Mouse (Mus musculus) c-Kit-positive CD71-negative TER-119-negative erythroid progenitor cells, embryonic 14.5 days (primary cell): Measurements from ENCODE around the gene Slc39a2.
A peak's percentile ranks its signal among the peaks of the same experiment; 100 is the strongest.
"Not testable (repeated sequence)": the region's sequence is repeated elsewhere in the genome, so short reads cannot be mapped to it uniquely, and the experiment has no call there.

Source experiments
- DNase-seq: peaks from one replicate; pipeline ENCODE4 v3.0.0-alpha.2; 2013; ENCODE audit warnings: low read depth

The Slc39a2 gene

DNA sequence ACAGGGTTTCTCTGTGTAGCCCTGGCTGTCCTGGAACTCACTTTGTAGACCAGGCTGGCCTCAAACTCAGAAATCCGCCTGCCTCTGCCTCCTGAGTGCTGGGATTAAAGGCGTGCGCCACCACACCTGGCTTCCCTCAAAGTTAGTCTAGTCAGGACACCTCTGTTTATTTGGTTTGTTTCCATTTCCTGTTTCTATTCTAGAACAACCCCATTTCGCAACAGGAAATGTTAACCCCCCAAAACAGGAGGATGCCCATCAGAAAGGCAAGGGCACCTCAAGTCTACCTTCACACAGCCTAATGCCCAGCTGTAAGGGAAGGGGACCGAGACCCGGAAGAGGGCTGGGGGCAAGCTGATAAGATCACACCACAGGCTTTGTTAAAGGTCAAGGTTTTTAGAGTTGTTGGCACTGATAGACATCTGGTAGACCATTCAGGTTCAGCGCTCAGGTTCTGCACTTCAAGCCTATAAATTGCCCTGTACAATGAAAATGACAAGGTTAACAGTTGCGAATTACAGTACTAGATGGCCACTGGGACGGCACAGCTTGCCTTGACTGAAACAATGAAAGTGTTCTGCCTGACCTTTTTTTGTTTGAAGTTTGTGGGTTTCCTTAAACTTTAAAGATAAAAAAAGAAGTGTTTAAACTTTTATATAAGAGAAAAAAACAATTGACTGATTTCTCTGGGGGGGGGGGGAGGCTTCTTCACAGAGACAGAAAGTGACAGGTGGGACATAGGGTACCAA, at the start of gene Slc39a2:
Gene Slc39a2, plus strand, starts transcription at position 699 of the 749 bp plus-strand sequence.
- no peak for DNase-seq

DNA sequence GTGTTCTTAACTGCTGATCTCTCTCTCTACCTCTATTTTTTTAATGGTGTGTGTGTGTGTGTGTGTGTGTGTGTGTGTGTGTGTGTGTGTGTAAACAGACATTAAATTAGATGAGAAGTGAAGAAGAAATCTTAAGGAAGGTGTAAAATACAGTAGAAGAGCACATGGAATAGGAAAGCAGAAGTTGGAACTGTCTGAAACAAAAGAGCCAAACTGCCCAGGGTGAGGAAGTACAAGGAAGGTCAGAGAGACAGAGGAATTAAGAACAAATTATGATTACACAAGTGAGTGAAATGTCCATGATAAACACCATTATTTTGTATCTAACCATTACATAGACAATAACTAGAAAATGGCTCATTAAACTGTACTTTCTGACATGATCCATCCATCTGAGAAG, 48.8 kb upstream of the Slc39a2 start:
- no peak for DNase-seq

DNA sequence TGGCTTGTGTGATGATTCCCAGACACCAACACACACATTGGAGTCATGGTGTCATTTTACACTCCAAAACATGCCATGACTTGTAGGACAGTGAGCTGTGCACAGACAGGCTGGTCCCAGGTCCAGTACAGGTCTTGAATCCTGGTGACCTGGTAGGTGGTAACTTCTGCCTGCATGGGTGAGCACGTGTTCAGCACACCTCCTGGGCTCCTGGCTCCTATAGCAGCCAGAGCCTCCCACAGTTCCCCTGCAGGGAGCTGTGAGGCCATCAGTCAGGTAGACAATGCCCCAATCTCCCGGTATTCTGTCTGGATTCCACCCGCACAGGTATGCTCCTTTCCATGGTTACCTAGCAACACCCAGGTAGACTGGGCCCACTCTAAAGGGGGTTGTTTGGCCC, 46.1 kb upstream of the Slc39a2 start:
- no peak for DNase-seq

- DNase-seq: not testable (repeated sequence)
These were observed 41.7 kb upstream of the Slc39a2 start for GRCm38 (mm10) chr14:51851006-51851405.

GRCm38 (mm10) chr14:51853399-51853798, 39.3 kb upstream of the Slc39a2 start, which contains the start of gene Ear6:
Gene Ear6, plus strand, starts transcription at chr14:51853699.
- no peak for DNase-seq

GRCm38 (mm10) chr14:51855280-51855679, 37.4 kb upstream of the Slc39a2 start:
- DNase-seq: not testable (repeated sequence)

DNA sequence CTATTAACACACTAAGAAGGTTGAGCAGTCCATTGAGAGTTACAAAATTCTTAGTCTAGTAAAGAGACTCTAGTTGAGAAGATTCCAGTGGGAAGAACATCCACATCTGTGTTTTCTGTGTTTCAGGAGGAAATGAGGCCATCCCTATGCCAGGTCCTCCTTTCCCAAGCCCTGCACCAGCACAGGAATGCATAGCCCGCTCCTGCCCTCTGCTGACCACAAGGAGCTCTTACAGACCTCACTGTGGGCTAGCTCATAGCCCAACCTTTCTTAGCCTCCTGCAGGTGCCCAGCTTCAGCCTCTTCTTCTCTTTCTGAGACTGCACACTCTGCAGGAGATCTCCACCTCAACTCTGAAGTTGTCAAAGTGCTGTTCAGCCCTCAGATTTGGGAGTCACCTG, 29.1 kb upstream of the Slc39a2 start:
- DNase-seq: not testable (repeated sequence)

- DNase-seq: no peak
These were observed 21.9 kb upstream of the Slc39a2 start for GRCm38 (mm10) chr14:51870756-51871155.

GRCm38 (mm10) chr14:51871741-51872140, 20.9 kb upstream of the Slc39a2 start:
- no peak for DNase-seq

- DNase-seq: no peak
These were observed 15.2 kb upstream of the Slc39a2 start for GRCm38 (mm10) chr14:51877517-51877916.

GRCm38 (mm10) chr14:51883527-51884030, 9.1 kb upstream of the Slc39a2 start:
- DNase-seq: peak; percentile 89

DNA sequence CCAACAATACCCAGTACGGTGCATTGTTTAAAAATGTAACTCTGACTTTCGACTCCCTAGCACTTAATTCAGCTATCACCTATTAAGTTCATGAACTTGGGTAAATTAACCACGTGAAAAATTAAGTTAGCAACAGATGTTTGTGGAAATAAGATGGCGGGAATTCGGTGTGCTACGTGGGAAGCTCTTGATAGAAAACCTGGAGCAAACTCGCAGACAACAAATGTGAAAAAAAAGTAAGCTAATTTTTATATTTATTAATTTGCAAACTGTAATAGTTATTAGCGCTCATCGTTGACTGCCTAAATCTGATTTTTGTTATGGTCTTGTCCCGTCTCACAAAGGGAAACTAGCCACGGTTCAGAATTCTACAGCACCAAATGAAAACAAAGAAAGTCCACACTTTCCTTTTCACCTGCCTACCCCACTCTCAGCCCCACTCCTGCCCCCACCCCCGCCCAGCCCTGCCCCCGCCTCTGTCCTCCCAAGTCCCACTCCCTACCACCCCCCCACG, 8.6 kb upstream of the Slc39a2 start:
- DNase-seq: no peak

DNA sequence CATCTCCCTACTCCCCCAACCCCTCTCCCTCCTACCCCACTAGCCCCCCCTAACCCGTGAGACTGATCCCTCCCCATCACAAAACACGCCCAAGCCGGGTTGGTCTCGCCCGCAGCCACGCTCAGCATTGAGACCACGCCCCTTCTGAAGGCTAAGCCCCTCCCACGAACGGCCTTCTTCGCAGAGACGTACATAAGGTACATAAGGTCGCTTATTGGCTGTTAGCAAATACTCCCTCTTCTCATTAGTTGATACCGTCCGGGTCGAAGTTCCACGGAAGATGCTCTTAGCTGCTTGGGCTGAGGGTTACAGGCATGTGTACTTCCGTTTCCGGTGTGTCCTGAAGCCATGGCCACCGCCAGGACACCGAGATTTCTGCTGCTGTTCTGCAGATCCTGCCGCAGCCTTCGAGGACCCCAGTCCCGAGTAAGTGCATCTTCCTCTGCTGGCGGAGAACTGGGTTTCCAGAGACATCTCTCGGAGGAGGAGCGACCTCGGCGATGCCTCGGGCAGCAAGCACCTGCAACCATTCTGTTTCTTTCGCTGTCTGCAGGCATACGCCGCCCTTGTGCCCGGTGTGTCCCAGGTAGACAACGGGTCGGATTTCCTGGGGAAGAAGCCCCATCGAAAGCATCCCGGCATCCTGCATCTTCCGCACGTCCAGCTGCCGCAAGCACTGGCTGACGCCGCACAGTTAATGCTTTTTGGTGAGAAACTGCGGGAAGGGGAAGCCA, 7.9 kb upstream of the Slc39a2 start, which contains the start of gene Mettl17:
Gene Mettl17, plus strand, starts transcription at position 245 of the 734 bp plus-strand sequence.
- DNase-seq: peak; percentile 90

DNA sequence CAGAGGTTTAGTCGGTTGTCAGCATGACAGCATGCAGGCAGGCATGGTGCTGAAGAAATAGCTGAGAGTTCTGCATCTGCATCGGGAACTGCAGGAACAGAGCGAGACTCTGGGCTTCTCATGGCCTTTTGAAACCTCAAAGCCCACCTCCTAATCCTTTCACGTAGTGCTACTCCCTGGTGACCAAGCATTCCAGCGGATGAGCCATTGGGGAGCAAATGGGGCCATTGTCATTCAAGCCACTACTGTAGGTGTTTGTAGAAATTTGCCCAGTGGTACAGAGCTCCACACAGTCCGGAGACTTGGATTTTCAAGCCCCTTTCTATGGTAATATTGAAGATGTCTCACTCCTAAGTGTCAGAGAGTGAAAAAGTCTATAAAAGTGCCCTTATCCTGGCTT, 6.6 kb upstream of the Slc39a2 start:
- no peak for DNase-seq

DNA sequence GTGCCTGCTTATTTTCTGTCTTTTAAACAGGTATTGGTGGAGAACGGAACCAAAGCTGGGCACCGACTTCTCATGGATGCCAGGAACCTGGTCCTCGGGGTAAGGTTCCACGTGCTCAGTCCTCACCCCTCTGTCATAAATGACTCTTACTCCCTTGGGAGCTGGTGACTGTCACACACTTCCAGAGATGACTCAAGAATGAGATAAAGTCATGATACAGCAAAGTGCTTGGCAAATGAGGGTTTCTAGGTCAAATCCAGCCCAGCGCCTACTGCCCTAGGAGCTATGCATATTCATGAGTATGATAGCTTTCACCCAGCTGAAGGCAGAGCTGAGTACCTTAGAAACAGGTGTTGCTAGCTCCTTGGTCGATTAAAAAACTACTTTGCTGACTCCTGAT, 2.9 kb upstream of the Slc39a2 start:
- DNase-seq: no peak

DNA sequence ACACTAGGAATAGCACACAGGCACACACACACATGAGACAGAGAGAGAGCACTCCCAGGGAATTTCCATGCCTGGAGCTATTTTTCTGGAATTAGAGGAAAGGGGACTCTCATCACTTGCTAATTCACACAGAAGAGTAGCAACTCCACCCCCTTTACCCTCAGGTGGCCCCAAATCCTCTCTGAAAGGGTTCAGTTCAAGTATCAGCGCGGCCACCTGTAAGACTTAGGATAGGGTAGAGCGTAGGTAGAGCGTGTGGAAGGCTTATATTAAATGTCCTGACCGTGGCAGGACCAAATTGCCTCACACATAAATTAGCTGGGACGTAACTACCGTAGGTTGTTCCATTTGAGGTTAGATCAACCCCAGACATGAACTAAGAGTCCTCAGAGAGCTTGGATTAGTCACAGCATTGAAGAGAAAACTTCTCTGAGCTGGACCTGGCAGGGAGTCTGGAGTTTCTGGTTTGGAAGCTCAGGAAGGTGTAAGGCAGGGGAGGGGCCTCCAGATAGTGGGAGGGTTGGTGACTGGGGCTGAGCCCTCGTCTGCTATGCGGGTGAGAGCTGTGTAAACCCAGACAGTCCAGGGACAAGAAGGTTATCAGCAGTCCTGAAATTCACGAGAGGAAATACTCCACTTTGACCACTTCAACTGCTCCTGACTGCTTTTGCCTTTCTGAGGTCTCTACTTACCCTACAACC, 555 bp downstream of the Slc39a2 start:
- DNase-seq: no peak

- no peak for DNase-seq
These were observed 1.1 kb downstream of the Slc39a2 start for GRCm38 (mm10) chr14:51893809-51894208.

DNA sequence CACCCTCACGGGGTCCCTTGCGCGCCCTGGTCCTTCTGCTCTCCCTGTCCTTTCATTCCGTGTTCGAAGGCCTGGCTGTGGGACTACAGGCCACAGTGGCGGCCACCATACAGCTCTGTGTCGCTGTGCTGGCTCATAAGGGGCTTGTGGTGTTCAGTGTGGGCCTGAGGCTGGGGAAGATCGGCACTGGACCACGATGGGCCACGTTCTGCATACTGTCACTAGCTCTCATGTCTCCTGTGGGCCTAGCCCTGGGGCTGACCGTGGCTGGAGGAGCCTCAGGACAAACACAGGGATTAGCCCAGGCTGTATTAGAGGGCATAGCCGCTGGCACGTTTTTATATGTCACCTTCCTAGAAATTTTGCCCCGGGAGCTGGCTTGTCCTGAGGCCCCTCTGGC, 2.4 kb downstream of the Slc39a2 start:
- no peak for DNase-seq

DNA sequence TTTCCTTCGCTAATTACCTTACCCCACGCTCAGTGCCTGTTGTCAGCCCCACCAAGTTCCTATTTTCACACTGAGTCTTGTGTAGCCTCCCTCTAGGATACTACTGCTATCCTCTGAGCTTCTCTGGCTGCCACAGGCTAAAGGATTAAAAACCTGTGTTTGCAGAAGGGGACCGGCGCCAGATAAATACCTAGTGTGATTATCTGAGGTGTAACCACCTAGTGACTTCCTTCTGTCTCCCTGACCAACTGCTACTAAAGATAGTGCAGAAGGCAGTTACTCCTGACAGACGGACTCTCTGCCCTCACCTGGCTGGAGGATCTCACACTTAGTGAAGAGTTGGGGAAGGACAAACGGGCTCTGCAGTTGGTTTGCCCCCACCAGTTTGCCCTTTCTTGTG, 3.3 kb downstream of the Slc39a2 start:
- no peak for DNase-seq

DNA sequence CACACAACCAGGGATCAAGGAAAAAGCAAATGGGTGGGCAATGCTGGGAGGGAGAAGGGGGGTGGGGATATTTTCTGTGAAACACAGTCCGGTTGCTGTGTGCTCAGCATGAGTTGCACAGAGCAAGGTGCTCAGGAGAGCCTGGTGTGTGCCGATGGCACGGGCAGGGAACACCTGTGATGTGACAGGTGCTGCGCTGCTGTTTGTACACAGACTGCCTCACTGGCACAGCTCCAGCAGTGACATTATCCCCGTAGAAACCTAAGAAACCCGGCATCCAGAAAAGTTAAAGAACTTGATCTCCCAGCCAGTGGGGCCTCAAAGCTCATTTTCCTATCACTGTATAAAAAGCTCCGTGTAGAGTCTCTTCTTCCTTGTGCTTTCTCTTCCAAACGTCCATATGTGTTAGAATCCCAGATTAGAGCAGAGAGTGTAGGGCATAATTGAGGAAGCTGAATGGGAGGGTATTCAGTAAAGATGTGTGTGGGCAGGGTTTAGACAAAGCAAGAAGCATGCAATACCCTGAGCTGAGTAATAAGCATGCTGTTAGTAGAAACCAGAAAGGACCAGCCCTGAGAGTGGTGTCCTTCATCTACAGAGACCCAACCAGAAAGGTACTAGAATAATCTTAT, 4.0 kb downstream of the Slc39a2 start:
- DNase-seq: no peak

DNA sequence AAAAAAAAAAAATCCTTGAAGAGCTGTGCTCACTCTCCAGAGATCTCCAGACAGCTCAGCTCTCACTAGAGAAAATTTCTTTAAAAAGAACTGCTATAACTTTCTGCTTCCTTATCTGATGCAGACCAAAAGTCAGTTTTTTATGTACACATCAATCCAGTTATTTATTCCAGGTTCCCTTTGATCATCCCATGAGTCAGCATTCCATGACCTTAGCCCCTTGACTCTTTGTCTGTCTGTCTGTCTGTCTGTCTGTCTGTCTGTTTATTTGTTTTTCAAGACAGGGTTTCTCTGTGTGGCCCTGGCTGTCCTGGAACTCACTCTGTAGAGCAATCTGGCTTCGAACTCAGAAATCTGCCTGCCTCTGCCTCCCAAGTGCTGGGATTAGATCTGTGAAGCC, 6.7 kb downstream of the Slc39a2 start:
- DNase-seq: no peak
